Mouse (Mus musculus): ENCODE data around the gene Gm6164.
"Not testable (repeated sequence)": the region's sequence is repeated elsewhere in the genome, so short reads cannot be mapped to it uniquely, and the experiment has no call there.

The Gm6164 gene

GRCm38 (mm10) chr7:20205507-20205906 lies at the start of gene Gm6164:
Gm6164 (minus strand) TSS chr7:20205607.
- DNase-seq (ENCODE audit: low spot score): not testable (repeated sequence)

GRCm38 (mm10) chr7:20233728-20234127 lies 28.3 kb upstream of the Gm6164 start, which contains the start of gene Gm4498:
Gm4498 (minus strand) TSS chr7:20233828.
- DNase-seq (ENCODE audit: low spot score): not testable (repeated sequence)

- not testable (repeated sequence) for DNase-seq (ENCODE audit: low spot score)
These were observed 12.0 kb downstream of the Gm6164 start, which contains the start of gene Vmn1r95 for GRCm38 (mm10) chr7:20193410-20193809. Vmn1r95 (plus strand) TSS chr7:20193710.

GRCm38 (mm10) chr7:20168277-20168676 lies 37.1 kb downstream of the Gm6164 start, which contains the start of gene Vmn1r94:
Vmn1r94 (minus strand) TSS chr7:20168377.
- not testable (repeated sequence) for DNase-seq (ENCODE audit: low spot score)
